Mouse (Mus musculus) heart, embryonic 16.5 days (tissue): ENCODE data around the gene Pdlim3. TPM values are rescaled to one million over a fixed set of nuclear protein-coding genes. Genes with fewer than 3 reads are reported as not detected.
A peak's percentile ranks its signal among the peaks of the same experiment; 100 is the strongest.

Experiments used
- ATAC-seq: fragments of 200-750 bp; cut with Nextera tagmentation; replicated peaks from 2 replicates; pipeline ENCODE4 v1.8.0; 2017; ENCODE audit warnings: moderate number of reproducible peaks; ENCODE audit not compliant: insufficient read depth, low FRiP score; ENCODE audit errors: extremely low read depth
- H3K27ac ChIP-seq: fragments of 300-500 bp; sonication (generic); 2 replicates; pipeline ENCODE4 v1.5.1; 2014; ENCODE audit warnings: mild to moderate bottlenecking, low read length, control low read depth, moderate library complexity
- H3K27me3 ChIP-seq: fragments of 300-500 bp; sonication (generic); 2 replicates; pipeline ENCODE4 v1.6.1; 2014; ENCODE audit warnings: low read length, mixed read lengths; ENCODE audit not compliant: control insufficient read depth, insufficient read depth
- H3K36me3 ChIP-seq: fragments of 300-500 bp; sonication (generic); 2 replicates; pipeline ENCODE4 v1.6.1; 2014; ENCODE audit not compliant: control insufficient read depth, insufficient read depth
- H3K4me1 ChIP-seq: fragments of 300-500 bp; sonication (generic); 2 replicates; pipeline ENCODE4 v1.6.1; 2014; ENCODE audit warnings: low read length, mixed read lengths; ENCODE audit not compliant: control insufficient read depth, insufficient read depth
- H3K4me2 ChIP-seq: fragments of 300-500 bp; sonication (generic); 2 replicates; pipeline ENCODE4 v1.6.1; 2014; ENCODE audit warnings: low read depth, mild to moderate bottlenecking, control low read depth, low read length
- H3K4me3 ChIP-seq: fragments of 300-500 bp; sonication (generic); 2 replicates; pipeline ENCODE4 v1.5.1; 2014; ENCODE audit warnings: mild to moderate bottlenecking, control low read depth, low read length
- H3K9ac ChIP-seq: fragments of 300-500 bp; sonication (generic); 2 replicates; pipeline ENCODE4 v1.6.1; 2014; ENCODE audit warnings: low read length, control low read depth
- H3K9me3 ChIP-seq: fragments of 300-500 bp; sonication (generic); replicated peaks from 2 replicates; pipeline ENCODE4 v1.6.1; 2016; ENCODE audit warnings: low read length; ENCODE audit not compliant: control insufficient read depth
- WGBS: fragments of 180-500 bp; shearing (Covaris S2); extraction: QIAGEN DNeasy Blood & Tissue Kit; methylation state at CpG from one replicate; pipeline ENCODE4 v1.1.7; 2014; 5-methylcytosine and 5-hydroxymethylcytosine counted together
- polyA plus RNA-seq: library from polyadenylated mRNA; unstranded; fragments of >200 nt; fragmentation: Nextera tagmentation; extraction: Ambion mirVana; gene quantifications from 2 replicates; pipeline ENCODE4 v1.2.1, GENCODE M21; 2015

Pdlim3 gene
- polyA plus RNA-seq, 1 experiment from 2014 or later: 148 TPM

- peak overlapping the region; percentile 39 for H3K4me2 ChIP-seq
- peak overlapping the region; percentile 11 for H3K4me3 ChIP-seq
- no peaks in the 10 kb centered on the region for H3K9me3 ChIP-seq
- ATAC-seq: 0 out of 2 replicates have a peak, but pooled peaks have one; percentile 52
- peaks cover 29% of the 10 kb centered on the region for H3K36me3 ChIP-seq
- H3K4me1 ChIP-seq: peaks cover 7% of the 10 kb centered on the region; the same call in 1 of the 2 replicates
- H3K27ac ChIP-seq: peak overlapping the region; percentile 51
- WGBS: 61% methylated on average over 20 of the region's 20 CpGs
- H3K27me3 ChIP-seq: no peaks in the 10 kb centered on the region
- H3K9ac ChIP-seq: no peak overlapping the region
Measured at GRCm38 (mm10) chr8:45917040-45917679, 31.9 kb downstream of the Pdlim3 start.

- no peaks in the 10 kb centered on the region for H3K27me3 ChIP-seq
- H3K9ac ChIP-seq: no peak overlapping the region
- 73% methylated on average over 15 of the region's 15 CpGs for WGBS
- H3K27ac ChIP-seq: no peak overlapping the region
- no peak overlapping the region for H3K4me2 ChIP-seq
- ATAC-seq: no peak
- no peak overlapping the region for H3K4me3 ChIP-seq
- H3K4me1 ChIP-seq: peaks cover 7% of the 10 kb centered on the region; the same call in 1 of the 2 replicates
- H3K36me3 ChIP-seq: peaks cover 29% of the 10 kb centered on the region
- H3K9me3 ChIP-seq: no peaks in the 10 kb centered on the region
Measured at GRCm38 (mm10) chr8:45918891-45919290, 33.6 kb downstream of the Pdlim3 start.

- Histone ChIP-seq H3K4me2 (no peak overlapping the region), H3K4me3 (no peak overlapping the region), H3K27me3 (no peaks in the 10 kb centered on the region), H3K9ac (no peak overlapping the region), H3K4me1 (peaks cover 7% of the 10 kb centered on the region; the same call in 1 of the 2 replicates), H3K9me3 (no peaks in the 10 kb centered on the region), H3K27ac (no peak overlapping the region), H3K36me3 (peaks cover 24% of the 10 kb centered on the region)
- WGBS: 82% methylated on average over 7 of the region's 7 CpGs
- no peak; the same call in 1 of the 2 replicates for ATAC-seq
Measured at GRCm38 (mm10) chr8:45920392-45920791, 35.1 kb downstream of the Pdlim3 start.

- H3K36me3 ChIP-seq: peaks cover 15% of the 10 kb centered on the region
- H3K4me1 ChIP-seq: peaks cover under 1% of the 10 kb centered on the region; the same call in 1 of the 2 replicates
- H3K27ac ChIP-seq: no peak overlapping the region
- H3K9ac ChIP-seq: no peak overlapping the region
- no peak overlapping the region for H3K4me2 ChIP-seq
- H3K27me3 ChIP-seq: no peaks in the 10 kb centered on the region
- 90% methylated on average over 7 of the region's 7 CpGs for WGBS
- H3K9me3 ChIP-seq: no peaks in the 10 kb centered on the region
- no peak overlapping the region for H3K4me3 ChIP-seq
- ATAC-seq: no peak
Measured at GRCm38 (mm10) chr8:45922116-45922515, 36.9 kb downstream of the Pdlim3 start.

GRCm38 (mm10) chr8:45934582-45935014 is 49.3 kb downstream of the Pdlim3 start, which contains the start of gene Ccdc110:
TSS of gene Ccdc110 (plus strand) at chr8:45934619.
- 4% methylated on average over 23 of the region's 23 CpGs for WGBS
- H3K4me2 ChIP-seq: peak within 1 kb of the TSS; percentile 67
- no peak within 1 kb of the TSS for H3K27ac ChIP-seq
- peaks cover 2% of the 10 kb centered on the region; the same call in 1 of the 2 replicates for H3K9me3 ChIP-seq
- H3K36me3 ChIP-seq: no peaks in the 10 kb centered on the region
- H3K27me3 ChIP-seq: no peaks in the 10 kb centered on the region; the same call in 1 of the 2 replicates
- peak; percentile 70 for ATAC-seq
- peaks cover 8% of the 10 kb centered on the region; the same call in 1 of the 2 replicates for H3K4me1 ChIP-seq
- peak within 1 kb of the TSS; percentile 46 for H3K9ac ChIP-seq
- H3K4me3 ChIP-seq: peak within 1 kb of the TSS; percentile 50

- 78% methylated on average over 9 of the region's 9 CpGs for WGBS
- Histone ChIP-seq H3K27ac (no peak overlapping the region), H3K9ac (no peak overlapping the region), H3K4me2 (no peak overlapping the region), H3K4me1 (peaks cover 3% of the 10 kb centered on the region; the same call in 1 of the 2 replicates), H3K27me3 (no peaks in the 10 kb centered on the region; the same call in 1 of the 2 replicates), H3K4me3 (no peak overlapping the region), H3K36me3 (no peaks in the 10 kb centered on the region), H3K9me3 (no peaks in the 10 kb centered on the region)
- no peak for ATAC-seq
Measured at GRCm38 (mm10) chr8:45936986-45937385, 51.7 kb downstream of the Pdlim3 start.

- Histone ChIP-seq H3K4me1 (peaks cover 3% of the 10 kb centered on the region; the same call in 1 of the 2 replicates), H3K9ac (no peak overlapping the region), H3K27me3 (no peaks in the 10 kb centered on the region), H3K4me3 (no peak overlapping the region), H3K36me3 (no peaks in the 10 kb centered on the region), H3K27ac (no peak overlapping the region), H3K9me3 (no peaks in the 10 kb centered on the region), H3K4me2 (no peak overlapping the region)
- ATAC-seq: no peak
- WGBS: 91% methylated on average over 4 of the region's 4 CpGs
Measured at GRCm38 (mm10) chr8:45946283-45946682, 61.0 kb downstream of the Pdlim3 start.

GRCm38 (mm10) chr8:45950622-45951021 is 65.4 kb downstream of the Pdlim3 start:
- H3K4me2 ChIP-seq: no peak overlapping the region
- H3K4me1 ChIP-seq: no peaks in the 10 kb centered on the region
- ATAC-seq: no peak
- H3K4me3 ChIP-seq: no peak overlapping the region
- 55% methylated on average over 2 of the region's 2 CpGs for WGBS
- H3K9me3 ChIP-seq: no peaks in the 10 kb centered on the region
- no peak overlapping the region for H3K27ac ChIP-seq
- no peak overlapping the region for H3K9ac ChIP-seq
- H3K36me3 ChIP-seq: no peaks in the 10 kb centered on the region
- H3K27me3 ChIP-seq: no peaks in the 10 kb centered on the region
